Mouse (Mus musculus) neural tube, embryonic 11.5 days (tissue): ENCODE measurements at regions not wholly inside any gene's neighbourhood (a gene's known extent, or its start where the extent isn't known, plus 50 kb on each side); places are given as distances from the start of the nearest gene placed in this dataset.

Experiments used
- ATAC-seq: fragments of 200-750 bp; cut with Nextera tagmentation; 2 replicates; pipeline ENCODE4 v1.8.0; 2017; ENCODE audit warnings: moderate number of reproducible peaks, mild to moderate bottlenecking, moderate TSS enrichment, moderate library complexity; ENCODE audit not compliant: insufficient read depth, low FRiP score, low TSS enrichment
- DNase-seq: peaks from one replicate; pipeline ENCODE4 v3.0.0-alpha.2; 2015; ENCODE audit warnings: low spot score
- H3K27ac ChIP-seq: fragments of 300-500 bp; sonication (generic); 2 replicates; pipeline ENCODE4 v1.5.1; 2014; ENCODE audit warnings: low read depth, mild to moderate bottlenecking, low read length
- H3K27me3 ChIP-seq: fragments of 300-500 bp; sonication (generic); 2 replicates; pipeline ENCODE4 v1.6.1; 2014; ENCODE audit warnings: mild to moderate bottlenecking, low read length, mixed read lengths; ENCODE audit not compliant: control insufficient read depth, insufficient read depth
- H3K36me3 ChIP-seq: fragments of 300-500 bp; sonication (generic); 2 replicates; pipeline ENCODE4 v1.6.1; 2014; ENCODE audit warnings: mild to moderate bottlenecking, low read length, moderate library complexity, mixed read lengths; ENCODE audit not compliant: control insufficient read depth, insufficient read depth
- H3K4me1 ChIP-seq: fragments of 300-500 bp; sonication (generic); 2 replicates; pipeline ENCODE4 v1.6.1; 2014; ENCODE audit warnings: low read length, mixed read lengths; ENCODE audit not compliant: control insufficient read depth, insufficient read depth
- H3K4me2 ChIP-seq: fragments of 300-500 bp; sonication (generic); 2 replicates; pipeline ENCODE4 v1.6.1; 2014; ENCODE audit warnings: low read depth, mild to moderate bottlenecking, moderate library complexity
- H3K4me3 ChIP-seq: fragments of 300-500 bp; sonication (generic); 2 replicates; pipeline ENCODE4 v1.5.1; 2014; ENCODE audit warnings: low read depth, low read length
- H3K9ac ChIP-seq: fragments of 300-500 bp; sonication (generic); 2 replicates; pipeline ENCODE4 v1.6.1; 2014; ENCODE audit warnings: mild to moderate bottlenecking, low read length
- H3K9me3 ChIP-seq: fragments of 300-500 bp; sonication (generic); 2 replicates; pipeline ENCODE4 v1.6.1; 2016; ENCODE audit warnings: low read length; ENCODE audit not compliant: control insufficient read depth
- WGBS: fragments of 180-500 bp; shearing (Covaris S2); extraction: QIAGEN DNeasy Blood & Tissue Kit; methylation state at CpG from one replicate; pipeline ENCODE4 v1.1.7; 2014; 5-methylcytosine and 5-hydroxymethylcytosine counted together

DNA sequence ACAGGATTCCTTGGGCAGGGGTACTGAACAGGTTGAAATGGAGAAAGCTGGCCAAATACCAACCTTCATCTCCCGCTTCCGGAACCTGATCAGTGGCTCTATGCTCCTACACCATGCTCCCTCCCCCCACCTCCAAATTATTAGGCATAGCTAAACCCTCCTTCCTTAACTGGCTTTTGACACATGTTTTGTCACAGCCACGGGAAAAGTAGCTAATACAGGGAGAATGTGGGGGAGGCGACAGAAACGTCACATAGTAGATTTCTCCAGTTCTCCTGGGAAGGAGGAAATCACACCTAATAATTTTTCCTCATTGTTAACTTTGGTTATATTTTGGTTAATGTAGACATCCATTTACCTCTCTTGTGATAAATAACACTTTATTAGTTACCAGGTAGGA lies 116.1 kb upstream of the Rai14 start:
- H3K9ac ChIP-seq = no peak overlapping the region
- 86% methylated on average over 5 of the region's 5 CpGs for WGBS
- H3K4me1 ChIP-seq = no peaks in the 10 kb centered on the region
- no peak overlapping the region for H3K4me2 ChIP-seq
- DNase-seq = no peak
- H3K36me3 ChIP-seq = no peaks in the 10 kb centered on the region
- H3K27ac ChIP-seq = no peak overlapping the region
- H3K9me3 ChIP-seq = no peaks in the 10 kb centered on the region
- H3K4me3 ChIP-seq = no peak overlapping the region
- no peak for ATAC-seq
- no peaks in the 10 kb centered on the region for H3K27me3 ChIP-seq

DNA sequence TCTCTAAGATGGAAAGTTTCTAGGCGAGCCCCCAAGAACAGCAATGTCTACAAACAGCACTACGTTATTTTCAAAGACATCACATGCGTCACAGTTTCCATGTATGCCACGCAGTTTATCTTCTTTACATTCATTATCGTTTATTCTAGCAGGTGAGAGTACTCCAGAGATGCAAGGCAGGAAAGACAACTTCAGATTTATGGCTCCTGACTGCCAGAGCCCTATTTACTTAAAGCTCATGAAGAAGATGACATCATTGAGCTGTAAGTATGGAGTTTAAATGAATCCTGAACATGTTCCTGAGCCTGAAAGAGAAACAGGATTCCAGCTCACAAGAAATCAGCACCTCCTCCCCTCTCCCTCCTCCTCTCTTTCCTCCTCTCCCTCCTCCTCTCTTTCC lies 116.7 kb upstream of the Rai14 start:
- Histone ChIP-seq H3K27me3 (no peaks in the 10 kb centered on the region), H3K27ac (no peak overlapping the region), H3K4me1 (no peaks in the 10 kb centered on the region), H3K36me3 (no peaks in the 10 kb centered on the region), H3K9ac (no peak overlapping the region), H3K4me3 (no peak overlapping the region), H3K4me2 (no peak overlapping the region), H3K9me3 (no peaks in the 10 kb centered on the region)
- no peak for ATAC-seq
- WGBS = 68% methylated on average over 5 of the region's 5 CpGs
- DNase-seq = no peak

DNA sequence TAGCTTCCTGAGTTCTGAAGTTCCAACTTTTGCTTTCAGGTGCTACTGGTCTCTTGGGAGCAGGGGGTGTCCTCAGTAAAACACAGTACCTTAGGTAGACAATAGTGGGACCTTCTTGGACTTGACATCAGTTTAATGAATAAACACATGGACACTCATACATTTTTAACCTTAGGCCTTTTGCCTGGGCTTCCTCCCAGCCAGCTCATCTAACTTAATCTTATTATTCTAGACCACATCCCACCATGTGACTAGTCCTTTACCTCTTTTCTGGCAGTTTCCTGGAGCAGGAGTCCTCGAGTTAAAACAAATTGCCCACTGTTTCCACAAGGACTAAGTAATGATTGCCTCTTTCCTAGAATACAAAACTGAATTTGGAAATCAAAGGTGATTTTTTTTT lies 117.9 kb upstream of the Rai14 start:
- 67% methylated on average over 1 of the region's 1 CpGs for WGBS

DNA sequence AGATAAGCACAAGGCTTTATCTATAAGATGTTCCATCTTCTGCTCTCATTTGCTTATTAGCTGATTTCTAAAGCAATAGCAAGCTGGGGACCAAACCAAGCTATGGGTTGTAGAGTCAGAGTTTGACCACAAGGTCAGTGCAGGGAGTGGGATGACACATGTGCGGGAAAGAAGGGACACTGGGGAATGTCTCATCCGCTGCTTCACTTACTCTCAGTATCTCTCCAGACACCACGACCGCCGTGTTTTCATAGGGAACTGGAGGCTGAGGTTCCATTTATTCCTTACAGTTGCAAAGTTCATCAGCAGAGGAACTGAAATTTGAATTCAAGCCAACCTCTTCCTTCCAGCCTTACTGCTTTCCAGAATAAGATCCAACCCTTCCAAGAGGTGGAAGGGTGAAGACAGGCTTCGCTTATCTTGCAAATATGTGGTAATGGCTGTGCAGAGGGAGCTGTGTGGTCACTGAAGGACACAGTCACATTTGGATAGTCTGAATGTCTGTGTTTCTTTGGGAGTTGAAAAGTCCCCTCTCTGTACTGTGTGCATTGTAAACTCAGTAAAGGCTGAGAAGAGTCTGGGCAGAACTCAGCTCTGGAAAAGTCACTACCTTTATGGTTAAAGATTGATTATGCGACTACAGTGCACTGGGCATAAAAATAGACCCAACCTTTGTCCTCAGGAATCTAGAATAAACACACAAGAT lies 118.1 kb upstream of the C1qtnf3 start:
- Histone ChIP-seq H3K4me1 (no peaks in the 10 kb centered on the region), H3K27ac (no peak overlapping the region), H3K4me3 (no peak overlapping the region), H3K9me3 (no peaks in the 10 kb centered on the region), H3K9ac (no peak overlapping the region), H3K36me3 (no peaks in the 10 kb centered on the region), H3K4me2 (no peak overlapping the region), H3K27me3 (no peaks in the 10 kb centered on the region)
- DNase-seq = no peak
- ATAC-seq = no peak
- WGBS = 91% methylated on average over 7 of the region's 7 CpGs

More for the DNA sequence above, 117.9 kb upstream of the Rai14 start:
- H3K9ac ChIP-seq = no peak overlapping the region
- no peaks in the 10 kb centered on the region for H3K36me3 ChIP-seq
- H3K9me3 ChIP-seq = no peaks in the 10 kb centered on the region
- H3K27ac ChIP-seq = no peak overlapping the region
- H3K4me2 ChIP-seq = no peak overlapping the region
- H3K4me1 ChIP-seq = no peaks in the 10 kb centered on the region
- H3K4me3 ChIP-seq = no peak overlapping the region
- DNase-seq = no peak
- no peaks in the 10 kb centered on the region for H3K27me3 ChIP-seq
- no peak for ATAC-seq

DNA sequence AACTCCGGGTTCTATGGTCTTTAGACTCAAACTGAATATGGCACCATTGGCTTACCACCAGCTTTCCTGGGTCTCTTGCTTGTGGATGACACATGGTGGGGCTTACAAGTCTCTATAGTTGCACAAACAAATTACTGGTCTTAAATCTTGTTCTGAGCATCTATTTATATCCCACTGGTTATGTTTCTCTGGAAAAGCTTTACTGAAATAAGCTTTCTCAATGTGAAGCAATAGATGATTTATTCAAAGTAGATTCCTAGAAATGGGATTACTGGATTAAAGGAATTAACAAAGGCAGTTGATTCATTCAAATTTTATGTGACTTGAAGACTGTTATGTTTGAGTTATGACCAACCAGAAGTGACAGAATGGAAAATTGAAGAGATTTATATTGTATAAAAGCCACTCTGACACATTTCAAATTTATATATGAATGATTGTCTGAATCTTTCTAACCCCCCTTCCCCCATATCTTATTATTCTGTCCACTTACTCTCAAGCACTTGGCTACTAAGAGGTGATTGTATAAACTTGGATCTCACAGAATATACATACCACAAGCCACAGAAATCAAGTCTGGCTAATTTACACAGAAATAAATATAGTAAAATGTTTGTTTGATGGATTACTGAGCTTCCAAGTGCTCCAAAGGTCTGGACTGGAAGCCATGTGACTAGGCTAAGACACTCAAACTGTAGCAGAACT lies 113.4 kb upstream of the C1qtnf3 start:
- Histone ChIP-seq H3K36me3 (no peaks in the 10 kb centered on the region), H3K9me3 (no peaks in the 10 kb centered on the region)
- 97% methylated on average over 1 of the region's 1 CpGs for WGBS

DNA sequence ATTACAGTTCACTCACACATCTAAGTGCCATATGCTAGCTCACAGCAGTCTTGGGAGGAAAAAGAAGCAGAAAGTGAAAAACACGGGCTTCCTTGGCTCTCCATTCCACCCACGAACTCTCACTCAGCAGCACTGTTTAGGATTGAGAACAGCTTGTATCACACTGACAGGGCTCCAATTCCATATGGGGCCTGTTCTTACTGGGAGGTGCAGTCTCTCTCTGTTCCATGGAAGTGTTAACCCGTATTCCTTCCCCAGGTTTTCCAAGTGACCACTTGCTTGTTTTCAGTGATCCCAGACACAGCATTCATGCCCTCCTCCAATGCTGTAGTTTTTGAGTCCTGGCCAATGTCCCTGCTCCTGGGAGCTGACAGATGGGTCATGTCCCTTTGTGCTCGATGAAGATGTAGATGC lies 111.5 kb upstream of the C1qtnf3 start:
- no peak for DNase-seq
- 83% methylated on average over 4 of the region's 4 CpGs for WGBS
- Histone ChIP-seq H3K4me3 (no peak overlapping the region), H3K36me3 (no peaks in the 10 kb centered on the region), H3K9me3 (no peaks in the 10 kb centered on the region), H3K4me2 (no peak overlapping the region), H3K9ac (no peak overlapping the region), H3K27ac (no peak overlapping the region), H3K27me3 (no peaks in the 10 kb centered on the region), H3K4me1 (no peaks in the 10 kb centered on the region)
- ATAC-seq = no peak

More for the DNA sequence above, 113.4 kb upstream of the C1qtnf3 start:
- DNase-seq (no peak), ATAC-seq (no peak)
- no peaks in the 10 kb centered on the region for H3K4me1 ChIP-seq
- no peak overlapping the region for H3K4me3 ChIP-seq
- H3K9ac ChIP-seq = no peak overlapping the region
- no peaks in the 10 kb centered on the region for H3K27me3 ChIP-seq
- H3K27ac ChIP-seq = no peak overlapping the region
- no peak overlapping the region for H3K4me2 ChIP-seq

DNA sequence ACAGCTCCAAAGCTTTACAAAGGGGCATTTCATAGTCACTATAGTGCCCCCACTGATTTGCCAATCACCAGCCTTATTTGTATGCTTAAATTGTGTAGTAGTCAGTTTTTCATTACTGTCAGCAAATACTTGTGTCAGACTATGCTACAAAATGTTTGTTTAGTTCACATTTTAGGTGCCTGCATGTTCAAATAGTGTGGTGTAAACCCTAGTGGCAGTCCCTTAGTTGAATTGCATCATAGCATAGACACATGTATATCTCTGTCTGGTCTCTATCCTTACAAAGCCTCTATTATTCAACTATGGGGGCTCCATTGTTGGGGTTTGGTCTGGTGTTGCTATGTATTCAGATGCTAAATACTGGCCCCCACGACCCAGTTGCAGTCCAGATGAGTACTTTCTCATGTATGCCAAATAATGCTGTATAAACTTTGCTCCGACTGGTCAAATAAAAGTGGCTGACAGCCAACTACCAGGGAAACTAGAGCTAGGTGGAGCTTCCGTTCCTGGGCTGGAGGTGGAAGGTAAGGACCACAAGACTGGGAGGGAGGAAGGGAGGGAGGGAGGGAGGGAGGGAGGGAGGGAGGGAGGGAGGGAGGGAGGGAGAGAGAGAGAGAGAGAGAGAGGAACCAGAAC lies 109.0 kb upstream of the C1qtnf3 start:
- Histone ChIP-seq H3K27me3 (no peaks in the 10 kb centered on the region), H3K4me3 (no peak overlapping the region), H3K4me1 (no peaks in the 10 kb centered on the region), H3K9ac (no peak overlapping the region), H3K4me2 (no peak overlapping the region), H3K9me3 (no peaks in the 10 kb centered on the region), H3K27ac (no peak overlapping the region), H3K36me3 (no peaks in the 10 kb centered on the region)
- no peak for DNase-seq
- WGBS = 66% methylated on average over 3 of the region's 3 CpGs
- no peak for ATAC-seq

DNA sequence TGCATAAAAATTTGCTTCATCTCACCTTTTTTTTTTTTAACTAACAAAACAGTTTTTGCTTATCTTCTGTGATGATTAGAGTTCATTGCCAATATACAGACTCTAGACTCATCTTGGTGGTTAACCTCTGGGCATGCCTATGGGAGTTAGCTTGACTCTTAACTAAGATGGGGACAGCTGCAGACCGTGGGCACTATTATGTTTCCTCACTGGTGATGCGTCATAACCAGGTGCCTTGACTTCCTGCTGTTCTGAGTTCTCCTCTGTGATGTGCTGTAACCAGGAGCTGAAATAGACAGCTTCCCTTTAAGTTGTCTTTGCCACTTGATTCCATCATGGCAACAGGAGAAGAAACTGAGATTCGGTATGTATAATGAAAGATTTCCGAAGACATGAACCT lies 105.4 kb upstream of the C1qtnf3 start:
- Histone ChIP-seq H3K27me3 (no peaks in the 10 kb centered on the region), H3K4me3 (no peak overlapping the region), H3K36me3 (no peaks in the 10 kb centered on the region), H3K4me1 (no peaks in the 10 kb centered on the region), H3K9ac (no peak overlapping the region), H3K4me2 (no peak overlapping the region), H3K27ac (no peak overlapping the region), H3K9me3 (no peaks in the 10 kb centered on the region)
- 89% methylated on average over 4 of the region's 4 CpGs for WGBS
- DNase-seq (no peak), ATAC-seq (no peak)
